Mouse (Mus musculus) thymus, adult 2 months (tissue): ENCODE measurements around the gene Fam214b.
A peak's percentile ranks its signal among the peaks of the same experiment; 100 is the strongest.

Source experiments
- CTCF ChIP-seq: fragments of 200-500 bp; IDR thresholded peaks from 2 replicates; pipeline ENCODE4 v1.5.1; 2012; ENCODE audit warnings: mild to moderate bottlenecking, control low read depth, low read length, moderate library complexity, borderline replicate concordance; ENCODE audit not compliant: control insufficient read depth, poor library complexity, insufficient read depth; ENCODE audit errors: extremely low read depth
- POLR2A ChIP-seq: fragments of 200-500 bp; IDR thresholded peaks from 2 replicates; pipeline ENCODE4 v1.6.1; 2012; ENCODE audit warnings: mild to moderate bottlenecking, low read length, control low read depth, moderate library complexity; ENCODE audit not compliant: control insufficient read depth, poor library complexity, insufficient read depth; ENCODE audit errors: extremely low read depth

DNA sequence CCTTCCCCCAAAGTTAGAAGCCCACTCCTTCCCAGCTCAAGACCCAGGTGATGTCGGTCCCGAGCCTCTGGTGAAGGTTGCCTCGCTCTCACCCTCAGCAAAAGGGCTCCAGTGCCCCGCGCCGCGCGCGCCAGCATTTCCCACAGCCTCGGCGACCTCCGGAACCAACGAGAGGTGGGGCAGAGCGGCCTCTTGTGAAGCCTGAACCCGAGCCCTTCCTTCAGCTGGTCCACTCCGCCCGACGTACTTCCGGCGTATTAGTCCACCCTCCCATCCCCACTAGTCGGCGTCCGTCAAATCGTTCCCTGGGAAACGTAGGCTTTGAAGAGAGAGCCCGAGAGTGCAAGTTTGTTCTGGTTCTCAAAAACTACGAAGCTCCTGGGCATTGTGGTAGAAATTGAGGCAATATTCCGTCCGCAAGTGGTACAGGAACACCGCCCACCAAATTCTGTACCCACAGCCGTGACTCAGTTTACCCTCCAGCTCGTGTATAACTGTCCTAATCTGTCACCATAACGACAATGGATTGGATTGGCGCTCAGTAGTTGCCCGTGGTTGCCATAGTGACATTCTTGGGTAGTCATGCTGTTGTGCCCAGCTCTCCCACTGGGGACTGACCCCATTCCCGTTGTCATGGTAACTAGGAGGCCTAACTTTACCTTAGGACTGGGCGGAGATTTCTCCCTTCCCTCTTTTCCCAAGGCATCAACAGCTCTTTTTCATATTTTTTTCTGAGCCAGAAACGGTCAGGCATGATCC is 14.6 kb downstream of the Fam214b start, which contains the start of gene Stoml2:
- TF ChIP-seq CTCF, result peak; percentile 40; the same call in 1 of the 2 replicates
- TF ChIP-seq POLR2A, result peak; percentile 71
